Comparison of ENCODE assay signal across 8 mouse cellular contexts in the genomic region with DNA sequence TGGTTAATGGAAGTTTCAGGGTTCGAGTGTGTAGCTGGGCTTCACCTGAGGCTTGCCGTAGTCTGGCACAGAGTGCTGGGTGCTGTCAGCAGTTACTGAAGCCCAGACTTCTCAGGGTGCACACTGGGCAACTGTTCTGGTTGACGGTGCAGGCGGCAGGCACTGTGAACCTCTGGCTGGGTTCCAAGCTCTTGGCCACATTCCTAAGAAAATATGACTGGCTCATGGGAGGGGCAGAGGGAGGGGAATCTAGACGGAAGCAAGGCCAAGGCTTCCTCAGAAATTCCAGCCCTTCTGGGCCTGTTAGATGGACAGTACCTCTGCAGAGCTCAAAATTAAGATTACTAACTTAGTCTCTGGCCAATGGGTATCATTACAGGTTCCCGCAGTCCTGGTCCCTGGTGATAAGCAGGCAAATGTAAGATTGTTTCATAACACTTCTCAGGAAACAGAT. TPM values are rescaled to one million over a fixed set of nuclear protein-coding genes. Genes with fewer than 3 reads are reported as not detected.
DNase-seq lines count a peak whose midpoint lies in the region; ATAC-seq and TF ChIP-seq lines count a peak whose summit lies in the region.

No protein-coding gene starts in this region.

- DNase-seq in layer of hippocampus, postnatal 10 days (ENCODE audit: low spot score in 2 of 2) = peak; percentile 61 to 73
- DNase-seq in layer of hippocampus, adult 11-12 months (ENCODE audit: low spot score) = no peak
- DNase-seq in adrenal gland, adult 2 months = peak; percentile 95
- peak; percentile 70 for DNase-seq in heart, postnatal 0 days (ENCODE audit: low spot score)
- peak; percentile 88 to 92 for DNase-seq in kidney, postnatal 4 days
- DNase-seq in thymus, adult 2 months = no peak

- TF ChIP-seq CTCF in heart, postnatal 0 days (IDR thresholded peaks at IDR 0.05; ENCODE audit: low read depth) = no peak
- TF ChIP-seq CTCF in thymus, adult 2 months (IDR thresholded peaks at IDR 0.05; ENCODE audit: borderline replicate concordance, control insufficient read depth, extremely low read depth, insufficient read depth, low read length, poor library complexity) = no peak

- H3K36me3 ChIP-seq in embryonic facial prominence, embryonic 15.5 days = no peaks in the 10 kb centered on the region
- no peaks in the 10 kb centered on the region for H3K36me3 ChIP-seq in heart, postnatal 0 days (replicated peaks; ENCODE audit: control insufficient read depth, insufficient read depth, low read length)
- H3K36me3 ChIP-seq in myocyte (ENCODE audit: control insufficient read depth, insufficient read depth) = no peaks in the 10 kb centered on the region
- H3K36me3 ChIP-seq in thymus, adult 2 months (ENCODE audit: control insufficient read depth, insufficient read depth, low read length) = no peaks in the 10 kb centered on the region

- H3K79me2 ChIP-seq in myocyte (ENCODE audit: control insufficient read depth, insufficient read depth) = peaks cover 95% of the 10 kb centered on the region

- H3K27ac ChIP-seq in embryonic facial prominence, embryonic 15.5 days (replicated peaks) = peak overlapping the region; percentile 60
- peak overlapping the region; percentile 77 for H3K27ac ChIP-seq in heart, postnatal 0 days (ENCODE audit: low read depth)
- no peak overlapping the region for H3K27ac ChIP-seq in thymus, adult 2 months (ENCODE audit: control insufficient read depth, insufficient read depth, low read length)

- H3K9me3 ChIP-seq in embryonic facial prominence, embryonic 15.5 days (replicated peaks) = no peaks in the 10 kb centered on the region
- no peaks in the 10 kb centered on the region for H3K9me3 ChIP-seq in heart, postnatal 0 days (replicated peaks; ENCODE audit: control insufficient read depth, low read length)

- no peak overlapping the region for H3K9ac ChIP-seq in embryonic facial prominence, embryonic 15.5 days
- H3K9ac ChIP-seq in heart, postnatal 0 days (replicated peaks; ENCODE audit: low read depth, low read length) = no peak overlapping the region

- no peak overlapping the region for H3ac ChIP-seq in myocyte (ENCODE audit: control insufficient read depth, insufficient read length)

- peak; percentile 73 for ATAC-seq in embryonic facial prominence, embryonic 15.5 days (ENCODE audit: insufficient number of reproducible peaks, low FRiP score, low TSS enrichment, low read depth)
- peak; percentile 27; the same call in 1 of the 2 replicates for ATAC-seq in heart, postnatal 0 days (ENCODE audit: insufficient read depth, low read depth)

- H3K4me3 ChIP-seq in embryonic facial prominence, embryonic 15.5 days (replicated peaks) = no peak overlapping the region
- no peak overlapping the region for H3K4me3 ChIP-seq in heart, postnatal 0 days (ENCODE audit: low read depth, low read length)
- no peak overlapping the region for H3K4me3 ChIP-seq in myocyte
- H3K4me3 ChIP-seq in thymus, adult 2 months (ENCODE audit: control insufficient read depth, insufficient read depth, low read length) = no peak overlapping the region

- TF ChIP-seq EP300 in heart, postnatal 0 days (IDR thresholded peaks at IDR 0.05; ENCODE audit: low read depth) = no peak

- peaks cover 57% of the 10 kb centered on the region for H3K4me1 ChIP-seq in embryonic facial prominence, embryonic 15.5 days
- H3K4me1 ChIP-seq in heart, postnatal 0 days (ENCODE audit: control insufficient read depth, insufficient read depth) = peaks cover 58% of the 10 kb centered on the region
- peaks cover 69% of the 10 kb centered on the region for H3K4me1 ChIP-seq in thymus, adult 2 months (replicated peaks; ENCODE audit: control insufficient read depth, insufficient read depth, low read length)

- no peaks in the 10 kb centered on the region for H3K27me3 ChIP-seq in embryonic facial prominence, embryonic 15.5 days
- no peaks in the 10 kb centered on the region for H3K27me3 ChIP-seq in heart, postnatal 0 days (ENCODE audit: control insufficient read depth, insufficient read depth, low read length)
- H3K27me3 ChIP-seq in myocyte (ENCODE audit: control insufficient read depth, insufficient read depth, insufficient read length) = no peaks in the 10 kb centered on the region
- H3K27me3 ChIP-seq in thymus, adult 2 months (ENCODE audit: control insufficient read depth, insufficient read depth, low read length) = no peaks in the 10 kb centered on the region; the same call in 1 of the 2 replicates

- no peak overlapping the region for H3K4me2 ChIP-seq in embryonic facial prominence, embryonic 15.5 days (replicated peaks)
- H3K4me2 ChIP-seq in heart, postnatal 0 days (ENCODE audit: low read depth, low read length) = no peak overlapping the region
- H3K4me2 ChIP-seq in myocyte (ENCODE audit: low read depth) = peak overlapping the region; percentile 68

- TF ChIP-seq POLR2A in myocyte (IDR thresholded peaks at IDR 0.05; ENCODE audit: insufficient read length, low read depth) = no peak
- no peak for TF ChIP-seq POLR2A in thymus, adult 2 months (IDR thresholded peaks at IDR 0.05; ENCODE audit: control insufficient read depth, extremely low read depth, insufficient read depth, low read length, poor library complexity)

- 26% methylated on average over 6 of the region's 6 CpGs for WGBS in embryonic facial prominence, embryonic 15.5 days
- 7% methylated on average over 6 of the region's 6 CpGs for WGBS in heart, postnatal 0 days
- whole genome bisulfite sequencing in thymus, adult 2 months = 90% methylated on average over 6 of the region's 6 CpGs

TF ChIP-seq in myocyte, 11 proteins besides CTCF, POLR2A, EP300 and RAD21:
- TF ChIP-seq E2F4 (IDR thresholded peaks at IDR 0.05; ENCODE audit: insufficient read depth) (no peak), CEBPB (IDR thresholded peaks at IDR 0.05; ENCODE audit: insufficient read depth, poor library complexity, severe bottlenecking) (no peak), MYOD1 (IDR thresholded peaks at IDR 0.05; ENCODE audit: control insufficient read depth in 1 of 3, insufficient read length in 2 of 3, low read depth in 2 of 3) (peak in 2 of 3 experiments; percentile 12 to 70), USF1 (IDR thresholded peaks at IDR 0.05; ENCODE audit: low read depth) (no peak), MAX (IDR thresholded peaks at IDR 0.05; ENCODE audit: low read depth) (no peak), MYOG (IDR thresholded peaks at IDR 0.05; ENCODE audit: control insufficient read depth in 1 of 3, insufficient read depth in 1 of 3, insufficient read length in 2 of 3, low read depth in 2 of 3) (peak; percentile 24 to 86 (median 67)), TCF3 (IDR thresholded peaks at IDR 0.05; ENCODE audit: insufficient read length, low read depth) (no peak), TCF12 (IDR thresholded peaks at IDR 0.05; ENCODE audit: insufficient read depth, poor library complexity, severe bottlenecking) (no peak), SRF (IDR thresholded peaks at IDR 0.05; ENCODE audit: control insufficient read depth, insufficient read length, low read depth) (no peak), POLR2AphosphoS2 (IDR thresholded peaks at IDR 0.05; ENCODE audit: insufficient read length, low read depth) (no peak)

RNA-seq across cellular contexts. Expression of gene Rapgef1, which starts 13.6 kb away (rescaled TPM):
- 100 to 1,000 TPM; 119 to 123 TPM for total RNA-seq in layer of hippocampus, postnatal 10 days (2021)
- 10 to 100 TPM; 46.2 to 48.2 TPM for total RNA-seq in adrenal gland, adult 2 months (2021)
- 44.1 and 50.9 TPM in 2 replicates for polyA plus RNA-seq in adrenal gland, adult 2 months (2012; rRNA removed)
- polyA plus RNA-seq in embryonic facial prominence, embryonic 15.5 days (2015; fragmentation: Nextera tagmentation; extraction: Ambion mirVana) = 17.0 and 18.6 TPM in 2 replicates
- total RNA-seq in heart, postnatal 0 days (2014; rRNA removed; ENCODE audit: low replicate concordance) = 47.6 and 64.0 TPM in 2 replicates
- 6.7 and 9.0 TPM in 2 replicates for polyA plus RNA-seq in heart, postnatal 0 days (2015; fragmentation: Nextera tagmentation; extraction: Ambion mirVana)
- polyA plus RNA-seq in myocyte (2012; fragmentation: generic; extraction: Trizol) = 74.5 TPM
- 132 and 143 TPM in 2 replicates for polyA plus RNA-seq in thymus, adult 2 months (2012; rRNA removed)

Comparison
In these comparisons a context has a peak if more than half of its experiments do, and no peak if none do; other contexts are left out.
1. DNase-seq: peak in layer of hippocampus, postnatal 10 days (2 of 2), adrenal gland, adult 2 months (single experiment), heart, postnatal 0 days (single experiment) and kidney, postnatal 4 days (2 of 2); none in layer of hippocampus, adult 11-12 months (single experiment) and thymus, adult 2 months (single experiment).